9 mouse cellular contexts compared by ENCODE assay signal in genomic region chr12:111908997-111909550, GRCm38 (mm10). TPM values are rescaled to one million over a fixed set of nuclear protein-coding genes. Genes with fewer than 3 reads are reported as not detected.
A peak's percentile ranks its signal among the peaks of the same experiment; 100 is the strongest.
DNase-seq lines count a peak whose midpoint lies in the region; ATAC-seq and TF ChIP-seq lines count a peak whose summit lies in the region.
"Had no signal": no experiment of that assay in that cellular context is flagged by ENCODE, and none has a peak within 500 bp of the region (broad histone marks: within the 10 kb centered on the region; RNA-seq: fewer than 3 reads in every experiment).

No protein-coding gene starts in this region.

- no peak overlapping the region for H3K9ac ChIP-seq in midbrain, embryonic 11.5 days (ENCODE audit: low read length)
- peak overlapping the region; percentile 76; the same call in 1 of the 2 replicates for H3K9ac ChIP-seq in liver, embryonic 13.5 days
- peak overlapping the region; percentile 80 for H3K9ac ChIP-seq in stomach, postnatal 0 days (ENCODE audit: low read length)

- TF ChIP-seq EP300 in stomach, postnatal 0 days (optimal IDR thresholded peaks at IDR 0.05), result no peak

- peaks cover 37% of the 10 kb centered on the region for H3K4me1 ChIP-seq in erythroblast, embryonic 14.5 days (ENCODE audit: control insufficient read depth)
- H3K4me1 ChIP-seq in midbrain, embryonic 10.5 days, result peaks cover 21% of the 10 kb centered on the region
- H3K4me1 ChIP-seq in midbrain, embryonic 11.5 days (ENCODE audit: control insufficient read depth, insufficient read depth, low read length), result peaks cover 3% of the 10 kb centered on the region; the same call in 1 of the 2 replicates
- peaks cover 36% of the 10 kb centered on the region for H3K4me1 ChIP-seq in liver, embryonic 13.5 days (replicated peaks)
- H3K4me1 ChIP-seq in stomach, postnatal 0 days (replicated peaks; ENCODE audit: control insufficient read depth, insufficient read depth), result no peaks in the 10 kb centered on the region

- H3K4me2 ChIP-seq in midbrain, embryonic 11.5 days, result no peak overlapping the region
- H3K4me2 ChIP-seq in liver, embryonic 13.5 days, result peak overlapping the region; percentile 99
- H3K4me2 ChIP-seq in stomach, postnatal 0 days (replicated peaks; ENCODE audit: low read depth), result peak overlapping the region; percentile 83; the same call in 1 of the 2 replicates

- no peak overlapping the region for H3K27ac ChIP-seq in midbrain, embryonic 10.5 days (replicated peaks)
- no peak overlapping the region for H3K27ac ChIP-seq in midbrain, embryonic 11.5 days (ENCODE audit: low read depth, low read length)
- H3K27ac ChIP-seq in liver, embryonic 13.5 days, result no peak overlapping the region
- peak overlapping the region; percentile 97 for H3K27ac ChIP-seq in stomach, postnatal 0 days (replicated peaks)

- 76% methylated on average over 11 of the region's 11 CpGs for WGBS in midbrain, embryonic 10.5 days
- 74% methylated on average over 11 of the region's 11 CpGs for WGBS in midbrain, embryonic 11.5 days
- 59% methylated on average over 11 of the region's 11 CpGs for WGBS in liver, embryonic 13.5 days (ENCODE audit: insufficient replicate concordance)
- 48% methylated on average over 11 of the region's 11 CpGs for WGBS in stomach, postnatal 0 days

- ATAC-seq in erythroblast, adult 5-6 weeks (replicated peaks; ENCODE audit: low FRiP score, poor library complexity, severe bottlenecking), result no peak
- ATAC-seq in midbrain, embryonic 11.5 days (ENCODE audit: low FRiP score), result no peak
- ATAC-seq in liver, embryonic 13.5 days (ENCODE audit: low read depth), result no peak
- ATAC-seq in stomach, postnatal 0 days (ENCODE audit: low FRiP score, low TSS enrichment), result no peak
- no peak for ATAC-seq in inflammation-experienced regulatory T-cells, adult 6 months

- peak overlapping the region; percentile 90 for H3K4me3 ChIP-seq in erythroblast, embryonic 14.5 days (replicated peaks)
- peak overlapping the region; percentile 79; the same call in 1 of the 2 replicates for H3K4me3 ChIP-seq in midbrain, embryonic 10.5 days
- no peak overlapping the region for H3K4me3 ChIP-seq in midbrain, embryonic 11.5 days (ENCODE audit: low read depth, low read length)
- H3K4me3 ChIP-seq in liver, embryonic 13.5 days (replicated peaks), result peak overlapping the region; percentile 87
- H3K4me3 ChIP-seq in stomach, postnatal 0 days (ENCODE audit: low read depth, low read length), result peak overlapping the region; percentile 74; the same call in 1 of the 2 replicates

- TF ChIP-seq CTCF in stomach, postnatal 0 days (IDR thresholded peaks at IDR 0.05; ENCODE audit: low read depth), result no peak

- H3K36me3 ChIP-seq in erythroblast, embryonic 14.5 days (ENCODE audit: control insufficient read depth), result no peaks in the 10 kb centered on the region
- no peaks in the 10 kb centered on the region for H3K36me3 ChIP-seq in midbrain, embryonic 10.5 days
- no peaks in the 10 kb centered on the region for H3K36me3 ChIP-seq in midbrain, embryonic 11.5 days (ENCODE audit: control insufficient read depth, insufficient read depth, low read length)
- no peaks in the 10 kb centered on the region for H3K36me3 ChIP-seq in liver, embryonic 13.5 days
- H3K36me3 ChIP-seq in stomach, postnatal 0 days (ENCODE audit: control insufficient read depth, insufficient read depth, low read length), result no peaks in the 10 kb centered on the region

- H3K9me3 ChIP-seq in erythroblast, embryonic 14.5 days (ENCODE audit: control insufficient read depth, low read length), result no peaks in the 10 kb centered on the region
- H3K9me3 ChIP-seq in midbrain, embryonic 10.5 days (replicated peaks), result no peaks in the 10 kb centered on the region
- H3K9me3 ChIP-seq in midbrain, embryonic 11.5 days (ENCODE audit: control insufficient read depth, low read length), result no peaks in the 10 kb centered on the region
- no peaks in the 10 kb centered on the region for H3K9me3 ChIP-seq in liver, embryonic 13.5 days (replicated peaks)
- no peaks in the 10 kb centered on the region for H3K9me3 ChIP-seq in stomach, postnatal 0 days (ENCODE audit: control insufficient read depth, low read length)

- H3K27me3 ChIP-seq in erythroblast, embryonic 14.5 days (ENCODE audit: control insufficient read depth), result peaks cover 38% of the 10 kb centered on the region
- H3K27me3 ChIP-seq in midbrain, embryonic 10.5 days (ENCODE audit: low read depth, poor library complexity, severe bottlenecking), result peaks cover 67% of the 10 kb centered on the region
- H3K27me3 ChIP-seq in midbrain, embryonic 11.5 days (ENCODE audit: control insufficient read depth, insufficient read depth, low read length), result peaks cover 20% of the 10 kb centered on the region
- peaks cover 15% of the 10 kb centered on the region for H3K27me3 ChIP-seq in liver, embryonic 13.5 days
- H3K27me3 ChIP-seq in stomach, postnatal 0 days (ENCODE audit: control insufficient read depth, insufficient read depth, low read length), result no peaks in the 10 kb centered on the region

- DNase-seq in midbrain, embryonic 10.5 days (ENCODE audit: low spot score), result no peak
- DNase-seq in midbrain, embryonic 11.5 days (ENCODE audit: low spot score, missing footprints), result no peak
- DNase-seq in liver, embryonic 13.5 days, result no peak
- no peak for DNase-seq in stomach, postnatal 0 days (ENCODE audit: low spot score)
- no peak for DNase-seq in ovary, postnatal 10 days (ENCODE audit: low spot score)
- DNase-seq: left cerebral cortex, postnatal 4 days had no signal

RNA-seq across cellular contexts. Expression of gene Ppp1r13b, which starts 1.2 kb away (rescaled TPM):
- 0.79 and 0.81 TPM in 2 replicates for polyA plus RNA-seq in erythroblast, embryonic 14.5 days (2012)
- total RNA-seq in erythroblast, adult 5-6 weeks (2015; ENCODE audit: low replicate concordance), result 8.3 and 8.6 TPM in 2 replicates
- 13.4 and 20.5 TPM in 2 replicates for total RNA-seq in erythroblast, adult 5-6 weeks (2017; ENCODE audit: low replicate concordance)
- polyA plus RNA-seq in midbrain, embryonic 10.5 days (2016; fragmentation: Nextera tagmentation; extraction: Ambion mirVana), result 3.5 and 4.9 TPM in 2 replicates
- 4.9 and 6.3 TPM in 2 replicates for polyA plus RNA-seq in midbrain, embryonic 11.5 days (2014; fragmentation: Nextera tagmentation; extraction: Ambion mirVana)
- 3.4 and 4.0 TPM in 2 replicates for polyA plus RNA-seq in liver, embryonic 13.5 days (2015; fragmentation: Nextera tagmentation; extraction: Ambion mirVana)
- polyA plus RNA-seq in stomach, postnatal 0 days (2015; fragmentation: Nextera tagmentation; extraction: Ambion mirVana), result 18.9 and 21.5 TPM in 2 replicates
- 10 to 100 TPM in 1 of 3 experiments, 1 to 10 TPM in 2; 4.1 to 12.6 (median 8.6) TPM for polyA plus RNA-seq in inflammation-experienced regulatory T-cells, adult 6 months (2017; shearing (Covaris generic))

RNA-seq across cellular contexts. Expression of gene Atp5mpl, which starts 57.7 kb away (rescaled TPM):
- 3.3 and 4.1 TPM in 2 replicates for polyA plus RNA-seq in erythroblast, embryonic 14.5 days (2012)
- total RNA-seq in erythroblast, adult 5-6 weeks (2015; ENCODE audit: low replicate concordance), result 150 and 160 TPM in 2 replicates
- total RNA-seq in erythroblast, adult 5-6 weeks (2017; ENCODE audit: low replicate concordance), result 72.8 and 92.6 TPM in 2 replicates
- polyA plus RNA-seq in midbrain, embryonic 10.5 days (2016; fragmentation: Nextera tagmentation; extraction: Ambion mirVana), result 559 and 585 TPM in 2 replicates
- polyA plus RNA-seq in midbrain, embryonic 11.5 days (2014; fragmentation: Nextera tagmentation; extraction: Ambion mirVana), result 565 and 627 TPM in 2 replicates
- 591 and 627 TPM in 2 replicates for polyA plus RNA-seq in liver, embryonic 13.5 days (2015; fragmentation: Nextera tagmentation; extraction: Ambion mirVana)
- 814 and 865 TPM in 2 replicates for polyA plus RNA-seq in stomach, postnatal 0 days (2015; fragmentation: Nextera tagmentation; extraction: Ambion mirVana)
- polyA plus RNA-seq in inflammation-experienced regulatory T-cells, adult 6 months (2017; shearing (Covaris generic)), result 100 to 1,000 TPM; 235 to 309 (median 282) TPM

Comparison
In these comparisons a context has a peak if more than half of its experiments do, and no peak if none do; other contexts are left out.
1. RNA of gene Atp5mpl, which starts 57.7 kb away (polyA plus RNA-seq): 814 to 865 TPM in stomach, postnatal 0 days, 591 to 627 TPM in liver, embryonic 13.5 days, 565 to 627 TPM in midbrain, embryonic 11.5 days, 559 to 585 TPM in midbrain, embryonic 10.5 days and 235 to 309 TPM in inflammation-experienced regulatory T-cells, adult 6 months; 3.3 to 4.1 TPM in erythroblast, embryonic 14.5 days; every median in the first group is over 10 times any median in the second.